Mouse (Mus musculus) ovary, postnatal 14 days (tissue): ENCODE data around the gene Mettl21a.
"Not testable (repeated sequence)": the region's sequence is repeated elsewhere in the genome, so short reads cannot be mapped to it uniquely, and the experiment has no call there.

ENCODE experiments used
- DNase-seq: peaks from one replicate; pipeline ENCODE4 v3.0.0; 2022; ENCODE audit warnings: low spot score

Mettl21a gene

GRCm38 (mm10) chr1:64616881-64617714 is at the start of gene Mettl21a:
Gene Mettl21a, minus strand, starts transcription at chr1:64617242.
- DNase-seq, result peak; percentile 80

- DNase-seq, result no peak
Observed at GRCm38 (mm10) chr1:64658876-64659275, 41.8 kb upstream of the Mettl21a start.

GRCm38 (mm10) chr1:64656423-64657129 is 39.5 kb upstream of the Mettl21a start:
- DNase-seq, result no peak

- no peak for DNase-seq
Observed at GRCm38 (mm10) chr1:64655415-64655814, 38.4 kb upstream of the Mettl21a start.

- no peak for DNase-seq
Observed at GRCm38 (mm10) chr1:64653701-64654100, 36.7 kb upstream of the Mettl21a start.

- DNase-seq, result peak; percentile 2
Observed at GRCm38 (mm10) chr1:64649362-64650124, 32.5 kb upstream of the Mettl21a start.

GRCm38 (mm10) chr1:64644513-64644912 is 27.5 kb upstream of the Mettl21a start:
- no peak for DNase-seq

GRCm38 (mm10) chr1:64642541-64642940 is 25.5 kb upstream of the Mettl21a start:
- DNase-seq, result not testable (repeated sequence)

GRCm38 (mm10) chr1:64641069-64641468 is 24.0 kb upstream of the Mettl21a start:
- DNase-seq, result no peak

GRCm38 (mm10) chr1:64639279-64639678 is 22.2 kb upstream of the Mettl21a start:
- DNase-seq, result no peak

- no peak for DNase-seq
Observed at GRCm38 (mm10) chr1:64635624-64636023, 18.6 kb upstream of the Mettl21a start.

GRCm38 (mm10) chr1:64633237-64633636 is 16.2 kb upstream of the Mettl21a start:
- no peak for DNase-seq

GRCm38 (mm10) chr1:64631526-64631925 is 14.5 kb upstream of the Mettl21a start:
- no peak for DNase-seq

- DNase-seq, result no peak
Observed at GRCm38 (mm10) chr1:64625214-64625613, 8.2 kb upstream of the Mettl21a start.

GRCm38 (mm10) chr1:64623558-64624435 is 6.8 kb upstream of the Mettl21a start:
- DNase-seq, result no peak

GRCm38 (mm10) chr1:64621116-64621515 is 4.1 kb upstream of the Mettl21a start:
- no peak for DNase-seq

GRCm38 (mm10) chr1:64618226-64618625 is 1.2 kb upstream of the Mettl21a start:
- no peak for DNase-seq

GRCm38 (mm10) chr1:64617715-64617984 is 608 bp upstream of the Mettl21a start:
- DNase-seq, result peak; percentile 84

GRCm38 (mm10) chr1:64616531-64616880 is 536 bp downstream of the Mettl21a start:
- no peak for DNase-seq

- no peak for DNase-seq
Observed at GRCm38 (mm10) chr1:64616076-64616475, 966 bp downstream of the Mettl21a start.

GRCm38 (mm10) chr1:64615531-64615991 is 1.5 kb downstream of the Mettl21a start:
- no peak for DNase-seq
